Mouse (Mus musculus) bone marrow macrophage, adult 2 months (primary cell): ENCODE data around the gene Fgfr2.

Experiments
- CTCF ChIP-seq: IDR thresholded peaks from 2 replicates; pipeline ENCODE4 v1.5.1; 2012; ENCODE audit warnings: low read depth, mild to moderate bottlenecking, low read length, moderate library complexity
- POLR2A ChIP-seq: IDR thresholded peaks from 2 replicates; pipeline ENCODE4 v1.6.1; 2012; ENCODE audit warnings: mild to moderate bottlenecking, low read depth, low read length, borderline replicate concordance

GRCm38 (mm10) chr7:133058496-133059149, 64.5 kb downstream of the Fgfr2 start:
- TF ChIP-seq CTCF (no peak), POLR2A (no peak)
